Mouse (Mus musculus): ENCODE data around the gene Il18r1.

DNA sequence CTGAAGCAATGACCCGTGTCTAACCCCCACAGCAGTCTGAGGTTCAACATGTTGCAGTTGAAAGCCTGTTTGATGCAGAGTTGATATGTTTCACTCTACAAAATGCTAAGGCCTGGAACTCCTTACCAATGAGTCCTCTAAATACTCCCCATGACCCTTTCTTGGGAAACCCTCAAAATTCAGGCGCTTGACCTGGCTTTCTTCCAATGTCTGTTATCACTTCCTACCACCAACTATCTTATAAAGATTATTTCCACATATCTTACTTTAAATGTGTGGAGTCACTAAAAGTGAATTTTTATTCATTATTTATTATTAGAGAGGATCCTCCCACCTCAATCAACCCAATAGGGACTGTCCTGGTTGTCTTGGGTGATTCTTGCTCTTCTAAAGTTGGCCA, 33.2 kb upstream of the Il18r1 start:
- TF ChIP-seq CTCF (IDR thresholded peaks at IDR 0.05) (no peak), POLR2A (IDR thresholded peaks at IDR 0.05; ENCODE audit: insufficient read depth, low read depth, low read length) (no peak)
